Mouse (Mus musculus) left cerebral cortex, postnatal 10 days (tissue): ENCODE measurements around the gene Hist1h3g. TPM values are rescaled to one million over a fixed set of nuclear protein-coding genes. Genes with fewer than 3 reads are reported as not detected.

Source experiments
- DNase-seq, 2 experiments: peaks; one replicate each; pipeline ENCODE4 v3.0.0; 2021 to 2022; ENCODE audit warnings: low spot score in 2 of 2, mixed read lengths in 1 of 2; ENCODE audit errors: extremely low spot score in 1 of 2
- intact Hi-C: fragments of 180-260 bp; cut with DNase I; formaldehyde crosslinking; loops from one replicate; pipeline ENCODE4 v1.15.1; 2025
- microRNA-seq: library from miRNA; unstranded; fragments of <30 nt; microRNA quantifications from one replicate; pipeline ENCODE4 v1.2.0, GENCODE M21; 2022
- total RNA-seq, 2 experiments: library from RNA; stranded (reverse); gene quantifications; 2 replicates each; pipeline ENCODE4 v1.2.3; 2021

The Hist1h3g gene
- total RNA-seq, 2 experiments from 2014 or later: 9.7 to 10.4 TPM

GRCm38 (mm10) chr13:23584331-23584730, 49.1 kb downstream of the Hist1h3g start:
- DNase-seq: no peak
- intact Hi-C loops: loop anchor here (5.0 kb wide), 2 partner anchors 98 to 153 kb away; partner anchors contain the start of genes Hist1h1c, Hist1h2ac and Hist1h2bc

GRCm38 (mm10) chr13:23585029-23585441, 49.8 kb downstream of the Hist1h3g start:
- intact Hi-C loops: no loop called here
- peak; percentile 44 to 76 for DNase-seq

Small RNA genes lying within 50 kb of the gene (microRNA-seq; reads per million reads assigned to microRNA genes)
- gene Gm44297 (not detected), gene Gm44359 (not detected), gene Gm44394 (not detected), gene n-TStga1 (1.1 reads per million)

Other genes with a start within 250 kb of the Hist1h3g start
- gene Zfp322a, start 166.2 kb upstream of the Hist1h3g start, total RNA-seq: 10 to 100 TPM; 38.1 to 40.8 TPM
- gene Abt1, start 111.6 kb upstream of the Hist1h3g start, total RNA-seq: 1 to 10 TPM; 6.3 to 6.5 TPM
- not detected for gene Btn1a1, start 69.5 kb upstream of the Hist1h3g start, total RNA-seq
- under 1 TPM; 0.75 to 0.88 TPM for gene Btn2a2, start 46.6 kb upstream of the Hist1h3g start, total RNA-seq
- gene Hist1h4h, start 4.4 kb upstream of the Hist1h3g start, total RNA-seq: 100 to 1,000 TPM; 265 to 270 TPM
- 10 to 100 TPM; 27.0 to 28.3 TPM for gene Hist1h2af, start 1.5 kb upstream of the Hist1h3g start, total RNA-seq
- gene Hist1h2bh, start 8.0 kb downstream of the Hist1h3g start, total RNA-seq: 1 to 10 TPM; 1.4 to 1.7 TPM
- 10 to 100 TPM; 22.6 to 23.0 TPM for gene Hist1h3f, start 8.6 kb downstream of the Hist1h3g start, total RNA-seq
- gene Hist1h4f, start 16.2 kb downstream of the Hist1h3g start, total RNA-seq: 100 to 1,000 TPM; 148 to 159 TPM
- 1 to 10 TPM; 4.5 to 5.3 TPM for gene Hist1h1d, start 17.8 kb downstream of the Hist1h3g start, total RNA-seq
- gene Hist1h3e, start 26.9 kb downstream of the Hist1h3g start, total RNA-seq: 10 to 100 TPM; 65.0 to 81.2 TPM
- 10 to 100 TPM in 1 of 2 experiments, 1 to 10 TPM in 1; 9.5 to 14.3 TPM for gene Hist1h2ae, start 35.8 kb downstream of the Hist1h3g start, total RNA-seq
- gene Hist1h2bg, start 36.0 kb downstream of the Hist1h3g start, total RNA-seq: 100 to 1,000 TPM in 1 of 2 experiments, 10 to 100 TPM in 1; 94.0 to 103 TPM
- gene Hist1h2bf, start 38.8 kb downstream of the Hist1h3g start, total RNA-seq: 10 to 100 TPM; 38.1 to 39.3 TPM
- gene Hist1h2ad, start 39.0 kb downstream of the Hist1h3g start, total RNA-seq: 1 to 10 TPM; 5.8 to 9.4 TPM
- gene Hist1h3d, start 40.3 kb downstream of the Hist1h3g start, total RNA-seq: 1 to 10 TPM; 8.4 to 9.1 TPM
- gene Hist1h4d, start 46.2 kb downstream of the Hist1h3g start, total RNA-seq: 100 to 1,000 TPM; 134 to 145 TPM
- gene Hist1h2be, start 85.7 kb downstream of the Hist1h3g start, total RNA-seq: 1 to 10 TPM; 6.8 to 7.2 TPM
- 10 to 100 TPM; 62.5 to 68.0 TPM for gene Hist1h1e, start 87.1 kb downstream of the Hist1h3g start, total RNA-seq
- gene Hist1h2ac, start 148.5 kb downstream of the Hist1h3g start, total RNA-seq: 1 to 10 TPM; 2.4 to 2.9 TPM
- gene Hist1h2bc, start 148.8 kb downstream of the Hist1h3g start, total RNA-seq: 10 to 100 TPM; 17.4 to 21.2 TPM
- gene Hist1h1t, start 160.4 kb downstream of the Hist1h3g start, total RNA-seq: not detected
- gene Hist1h4c, start 163.0 kb downstream of the Hist1h3g start, total RNA-seq: 100 to 1,000 TPM in 1 of 2 experiments, 10 to 100 TPM in 1; 94.0 to 104 TPM
- 1 to 10 TPM; 2.0 to 2.5 TPM for gene Hfe, start 175.4 kb downstream of the Hist1h3g start, total RNA-seq
- 10 to 100 TPM; 75.9 to 81.0 TPM for gene Hist1h1c, start 203.4 kb downstream of the Hist1h3g start, total RNA-seq
- gene Hist1h3c, start 210.2 kb downstream of the Hist1h3g start, total RNA-seq: 10 to 100 TPM; 13.2 to 15.0 TPM
- 10 to 100 TPM; 25.4 to 26.6 TPM for gene Hist1h2bb, start 211.3 kb downstream of the Hist1h3g start, total RNA-seq
- gene Hist1h2ab, start 215.7 kb downstream of the Hist1h3g start, total RNA-seq: 10 to 100 TPM; 43.9 to 44.2 TPM
- 10 to 100 TPM; 37.4 to 47.0 TPM for gene Hist1h3b, start 216.8 kb downstream of the Hist1h3g start, total RNA-seq
- gene Hist1h4b, start 221.6 kb downstream of the Hist1h3g start, total RNA-seq: 10 to 100 TPM; 79.7 to 80.1 TPM
- gene Hist1h4a, start 225.8 kb downstream of the Hist1h3g start, total RNA-seq: 10 to 100 TPM; 77.4 to 83.3 TPM
- 10 to 100 TPM; 53.3 to 58.4 TPM for gene Hist1h3a, start 227.0 kb downstream of the Hist1h3g start, total RNA-seq
- gene Hist1h1a, start 228.2 kb downstream of the Hist1h3g start, total RNA-seq: 10 to 100 TPM; 32.9 to 36.8 TPM
- gene Trim38, start 234.5 kb downstream of the Hist1h3g start, total RNA-seq: under 1 TPM; 0.36 to 0.54 TPM